Mouse (Mus musculus) megakaryocyte progenitor cell, adult 5-6 weeks (primary cell): ENCODE results near the gene 3110009E18Rik. TPM values are rescaled to one million over a fixed set of nuclear protein-coding genes. Genes with fewer than 3 reads are reported as not detected.
A peak's percentile ranks its signal among the peaks of the same experiment; 100 is the strongest.

Source experiments
- ATAC-seq: replicated peaks from 2 replicates; pipeline ENCODE4 v1.8.0; 2016; ENCODE audit warnings: mild to moderate bottlenecking, moderate TSS enrichment, inconsistent platforms; ENCODE audit not compliant: poor library complexity
- total RNA-seq, 2 experiments: library from RNA; stranded (forward) in 1 of 2; stranded (reverse) in 1 of 2; fragments of 157-497, 149-512 nt in 1 of 2; fragments of 200-1000 nt in 1 of 2; gene quantifications; 2 replicates each; pipeline versions ENCODE4 v1.2.3 to v1.2.4; 2015 to 2017

3110009E18Rik gene
- 12.3 and 13.0 TPM in 2 replicates for total RNA-seq (2015)
- 2.4 and 11.5 TPM in 2 replicates for total RNA-seq (2017)

DNA sequence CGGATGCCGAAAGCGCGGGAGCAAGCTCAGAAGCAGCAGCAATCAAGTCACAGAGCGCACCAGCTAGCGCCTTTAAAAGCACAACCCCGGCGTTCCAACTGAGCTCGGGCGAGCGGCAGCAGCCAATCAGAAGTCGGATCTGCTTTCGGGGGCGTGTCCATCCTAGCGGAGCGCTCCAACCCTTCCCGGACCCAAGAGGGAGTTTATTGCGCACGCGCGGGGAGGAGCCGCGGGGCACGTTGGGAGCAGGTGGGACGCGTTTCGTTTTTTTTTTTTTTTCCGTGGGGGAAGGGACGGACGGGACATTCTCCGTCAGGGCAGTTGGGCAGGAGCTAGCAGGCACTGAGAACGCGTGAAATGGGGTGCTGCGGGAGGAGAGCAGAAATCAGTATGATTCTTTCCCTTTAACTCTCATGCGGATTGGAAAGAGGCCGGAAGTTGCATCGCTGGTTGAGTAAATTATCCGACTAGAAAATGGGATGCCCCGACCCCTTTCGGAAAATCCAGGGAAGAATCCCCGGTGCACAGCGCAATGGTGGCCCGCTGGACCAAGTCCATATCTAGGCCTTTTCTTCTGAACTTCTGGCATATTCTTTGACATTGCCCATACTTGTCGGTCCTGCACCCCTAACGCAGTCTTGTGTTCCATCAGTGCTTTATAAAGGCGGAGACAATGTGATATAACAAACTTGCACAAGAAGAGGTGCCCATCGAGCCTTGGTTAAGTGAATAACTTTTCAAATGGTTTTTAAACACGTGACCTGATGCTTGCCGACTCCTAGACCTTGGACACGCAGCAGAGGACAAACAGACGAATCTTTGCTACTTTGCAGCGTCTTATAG, at the start of gene 3110009E18Rik, which contains the start of gene Dbi:
Gene 3110009E18Rik (plus strand): TSS at position 219 of the 843 bp plus-strand sequence.
Gene Dbi (minus strand): TSS at position 110 of the 843 bp plus-strand sequence.
- ATAC-seq, result peak; percentile 83

DNA sequence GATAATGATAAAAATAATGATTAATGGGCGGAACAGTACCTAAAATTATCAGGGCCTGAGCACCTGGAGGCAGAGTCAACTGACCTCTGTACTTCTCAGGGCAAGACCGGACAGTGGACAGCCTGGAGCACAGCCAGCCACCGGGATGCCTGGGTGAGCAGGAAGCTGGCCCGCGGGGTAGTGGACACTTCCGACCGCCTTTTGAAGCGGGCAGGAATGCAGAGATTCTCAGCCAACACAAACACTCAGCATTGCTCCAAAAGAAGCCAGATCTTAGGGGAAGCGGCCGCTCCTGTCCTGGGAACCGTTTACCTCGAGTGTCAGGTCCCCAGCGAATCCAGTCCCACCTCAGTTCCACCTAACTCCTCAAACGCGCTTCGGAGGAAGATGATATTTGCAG, 48.1 kb upstream of the 3110009E18Rik start:
- no peak for ATAC-seq

DNA sequence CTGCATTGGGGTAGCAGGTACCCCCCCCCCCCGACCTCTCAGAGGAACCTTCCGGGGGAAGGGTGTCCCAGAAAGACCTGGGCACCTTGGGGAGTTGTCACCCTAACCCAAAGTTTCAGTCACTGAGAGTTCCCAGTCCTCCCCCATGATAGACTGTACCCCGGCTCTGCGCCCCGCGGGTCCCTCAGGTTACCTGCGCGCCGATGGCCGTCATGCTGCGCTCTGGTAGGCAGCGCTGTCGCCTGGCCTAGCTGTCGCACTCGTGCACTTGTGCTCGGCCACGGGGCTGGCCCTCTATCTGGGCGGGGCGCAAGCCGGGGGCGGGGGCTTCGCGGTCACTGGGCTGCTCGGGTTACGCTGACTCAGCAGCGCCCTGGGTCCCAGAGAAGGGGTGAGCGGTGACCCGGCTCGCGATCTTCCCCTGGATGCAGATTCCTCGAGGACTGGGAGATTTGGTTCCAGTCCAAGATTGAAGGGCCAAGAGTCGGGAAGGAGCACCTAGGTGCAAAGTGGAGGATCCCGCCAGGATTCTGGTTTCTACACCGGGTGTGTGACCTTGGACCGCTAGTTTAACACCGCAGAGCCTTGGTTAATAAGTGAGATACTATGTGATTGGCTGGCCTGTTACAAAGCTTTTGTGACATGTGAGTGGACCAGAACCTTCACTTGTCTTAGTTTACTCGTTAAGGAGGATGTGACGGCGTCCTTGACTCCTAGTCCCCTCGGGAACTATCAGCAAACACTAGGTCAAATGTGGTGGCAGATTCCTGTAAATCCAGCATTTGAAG, 47.3 kb upstream of the 3110009E18Rik start, which contains the start of gene Tmem37:
Gene Tmem37 (minus strand): TSS at position 556 of the 788 bp plus-strand sequence.
- peak; percentile 84 for ATAC-seq

DNA sequence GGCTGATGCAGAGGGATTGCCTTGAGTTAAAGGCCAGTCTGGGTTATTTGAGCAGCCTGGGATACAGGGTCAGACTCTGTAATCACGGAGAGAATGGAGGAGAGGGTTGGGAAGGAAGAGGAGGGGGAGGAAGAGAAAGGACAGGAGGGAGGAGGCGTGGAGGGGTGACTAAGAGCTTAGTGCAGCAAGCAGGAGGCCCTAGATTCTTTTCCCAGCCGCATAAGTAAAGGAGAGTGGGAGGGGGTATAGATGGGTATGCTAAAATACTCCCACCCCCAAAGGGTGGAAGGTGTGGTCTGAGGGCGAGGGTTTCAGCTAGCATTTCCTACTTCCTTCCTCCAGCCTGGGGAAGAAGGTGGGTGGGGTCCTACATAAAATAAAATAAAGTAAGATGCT, 46.7 kb upstream of the 3110009E18Rik start:
- ATAC-seq, result no peak

- ATAC-seq, result no peak
Observed at GRCm38 (mm10) chr1:120074931-120075330, 46.1 kb upstream of the 3110009E18Rik start.

- peak; percentile 69 for ATAC-seq
Observed at GRCm38 (mm10) chr1:120075507-120075906, 45.5 kb upstream of the 3110009E18Rik start.

- ATAC-seq, result no peak
Observed at GRCm38 (mm10) chr1:120077746-120078410, 43.1 kb upstream of the 3110009E18Rik start.

DNA sequence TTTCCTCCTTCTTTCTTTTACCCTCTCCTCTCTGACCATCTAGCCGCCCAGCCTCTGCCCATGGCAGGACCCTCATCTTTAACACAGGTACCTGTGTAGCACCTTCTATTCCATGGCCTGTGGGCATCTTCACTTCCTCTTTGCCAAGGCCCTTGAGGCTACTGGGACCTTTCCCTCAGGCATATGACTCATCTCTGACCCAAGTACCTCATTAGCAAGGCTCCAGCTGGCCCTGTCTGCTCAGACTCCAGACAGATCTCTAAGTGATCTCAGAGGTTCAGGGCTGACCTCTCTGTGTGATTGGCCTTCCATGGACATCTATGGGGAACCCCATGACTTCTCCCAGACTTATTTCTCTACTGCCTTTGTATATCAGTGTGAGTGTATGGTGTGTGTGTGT, 40.4 kb upstream of the 3110009E18Rik start:
- ATAC-seq, result peak; percentile 61

DNA sequence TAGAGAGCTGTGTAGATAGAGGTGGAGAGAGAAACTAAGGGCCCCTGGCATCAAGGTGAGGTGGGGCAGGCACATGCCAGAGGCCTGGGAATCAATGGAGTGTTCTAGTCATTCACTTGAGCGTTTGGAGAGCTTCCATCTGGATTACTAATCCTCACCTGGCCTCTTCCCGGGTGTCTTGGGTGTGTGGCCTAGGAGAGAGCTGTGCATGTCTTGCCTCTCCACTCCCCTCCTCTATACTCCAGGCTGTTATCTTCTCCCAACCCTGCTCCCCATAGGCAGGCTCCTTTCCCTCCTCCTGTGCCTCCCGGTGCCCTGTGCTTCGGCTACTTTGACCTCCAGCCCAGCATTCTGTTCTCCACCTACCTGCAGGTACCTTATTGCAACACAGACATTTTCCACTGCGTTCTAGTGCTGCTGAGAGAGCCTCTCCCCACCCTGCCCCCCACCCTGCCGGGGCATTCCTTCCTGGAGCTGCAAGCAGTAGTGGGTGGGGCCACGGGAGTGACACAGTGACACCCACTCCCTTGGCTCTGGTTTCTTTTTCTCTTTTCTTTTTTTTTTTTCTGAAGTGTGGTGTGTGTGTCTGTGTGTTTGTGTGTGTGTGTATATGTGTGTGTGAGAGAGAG, 37.9 kb upstream of the 3110009E18Rik start:
- no peak for ATAC-seq

DNA sequence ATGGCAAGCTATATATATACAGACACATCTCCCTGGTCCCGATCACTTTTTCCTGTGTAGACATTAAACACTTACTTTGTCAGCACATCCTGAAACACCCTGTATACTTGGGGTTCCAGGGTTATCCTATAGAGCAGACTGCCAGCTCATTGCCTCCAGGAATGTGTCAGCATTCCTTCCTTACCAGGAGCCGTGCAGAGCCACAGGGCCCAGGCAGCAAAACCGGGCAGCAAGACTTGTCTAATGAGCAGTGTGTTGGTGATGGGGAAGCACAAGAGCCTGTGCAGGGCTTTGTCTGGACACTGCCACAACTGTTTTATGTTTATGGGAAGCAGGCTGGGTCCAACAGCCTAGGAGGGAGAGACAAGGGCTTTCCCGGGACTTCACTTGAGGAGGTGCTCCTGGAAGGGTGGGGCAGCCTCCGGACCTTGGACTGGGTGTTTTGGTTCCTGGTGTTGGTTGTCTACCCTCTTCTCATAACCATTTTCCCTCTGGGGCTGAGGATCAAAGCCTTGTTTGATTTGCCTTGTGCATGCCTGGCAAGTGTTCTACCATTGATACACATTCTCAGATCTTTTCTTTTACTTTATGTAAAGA, 37.0 kb upstream of the 3110009E18Rik start:
- no peak for ATAC-seq

DNA sequence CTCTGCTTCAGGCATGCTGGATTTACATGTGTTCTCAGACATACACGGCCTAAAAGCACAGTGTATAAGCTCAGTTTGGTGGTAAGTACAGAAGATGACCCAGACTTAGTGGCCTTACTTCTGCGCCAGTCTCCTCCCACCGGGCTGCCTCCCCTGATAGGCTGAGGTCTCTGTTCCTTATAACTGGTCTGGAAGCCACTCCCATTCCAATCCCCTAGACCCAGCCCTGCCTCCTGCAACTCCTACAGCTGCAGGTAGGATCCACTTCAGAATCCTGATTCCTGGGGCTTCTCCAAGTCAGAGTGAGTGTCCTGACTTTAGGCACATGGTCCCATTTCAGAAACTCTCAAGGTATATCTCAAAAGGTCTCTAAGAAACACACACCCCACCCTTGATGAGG, 35.3 kb upstream of the 3110009E18Rik start:
- no peak; the same call in 1 of the 2 replicates for ATAC-seq

DNA sequence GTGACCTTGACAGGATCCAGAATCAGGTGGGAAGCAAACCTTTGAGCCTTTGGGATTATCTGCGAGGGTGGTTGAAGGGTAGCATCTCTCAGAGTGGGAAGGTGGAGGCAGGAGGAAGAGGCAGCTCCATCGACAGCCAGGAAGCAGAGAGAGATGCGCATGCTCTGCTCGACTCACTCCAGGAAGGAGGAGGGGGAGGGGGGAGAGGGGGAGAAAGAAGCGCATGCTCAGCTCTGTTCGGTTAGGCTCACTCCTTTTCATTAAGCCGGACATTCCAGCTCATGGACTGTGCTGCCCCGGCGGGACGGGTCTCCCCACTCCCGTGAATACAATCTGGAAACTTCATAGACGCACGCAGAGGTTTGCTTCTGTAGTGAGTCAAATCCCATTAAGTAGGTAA, 34.3 kb upstream of the 3110009E18Rik start:
- ATAC-seq, result no peak

DNA sequence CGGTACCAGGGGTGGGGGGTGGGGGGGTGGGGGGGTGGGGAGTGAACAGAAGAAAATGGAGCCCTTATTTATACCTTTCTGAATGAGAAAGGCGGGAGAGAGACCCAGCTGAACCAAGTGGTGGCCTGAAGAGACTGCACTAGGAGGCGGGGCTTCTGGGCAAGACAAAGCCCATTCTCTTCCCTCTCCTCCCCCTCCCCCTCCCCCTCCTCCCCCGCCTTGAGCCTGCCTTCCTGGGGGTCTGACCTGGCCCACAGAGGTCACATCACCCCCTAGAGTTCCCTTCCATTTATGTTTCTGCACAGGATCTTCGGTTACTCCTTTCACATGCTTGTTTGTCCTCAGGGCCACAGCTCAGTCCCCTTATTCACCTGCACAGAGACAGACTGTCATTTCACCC, 31.8 kb upstream of the 3110009E18Rik start:
- no peak for ATAC-seq

DNA sequence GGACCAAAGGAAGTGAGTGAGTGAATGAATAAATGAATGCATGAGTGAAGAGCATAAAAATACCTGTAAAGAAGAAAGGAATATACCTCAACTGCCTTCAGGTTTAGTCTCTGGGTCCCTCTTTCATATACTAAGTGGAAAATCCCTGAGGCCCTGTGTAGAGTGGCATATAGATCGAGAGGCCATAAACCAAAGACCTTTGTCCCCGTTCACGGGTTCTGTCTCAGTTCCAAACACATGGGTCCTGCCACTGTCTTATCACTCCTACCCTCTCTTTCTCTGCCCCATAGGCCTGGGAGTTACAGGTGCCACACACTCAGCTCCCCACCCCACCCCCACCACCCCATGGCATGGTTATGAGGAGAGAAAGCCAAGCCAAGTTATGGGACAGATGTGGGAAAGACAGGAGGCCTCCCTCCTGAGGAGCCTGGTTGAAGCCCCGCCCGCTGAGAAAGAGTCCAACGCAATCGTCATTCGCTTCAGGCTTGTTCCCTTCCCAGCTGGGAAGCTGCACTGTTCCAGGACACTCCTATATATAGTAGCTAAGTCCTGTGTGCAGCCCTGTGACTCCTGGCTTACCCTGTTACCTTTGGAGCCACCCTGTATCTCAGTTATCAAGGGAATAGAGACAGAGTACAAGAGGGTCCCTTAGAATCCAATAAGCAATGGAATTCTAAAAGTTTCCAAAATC, 30.0 kb upstream of the 3110009E18Rik start:
- no peak for ATAC-seq

DNA sequence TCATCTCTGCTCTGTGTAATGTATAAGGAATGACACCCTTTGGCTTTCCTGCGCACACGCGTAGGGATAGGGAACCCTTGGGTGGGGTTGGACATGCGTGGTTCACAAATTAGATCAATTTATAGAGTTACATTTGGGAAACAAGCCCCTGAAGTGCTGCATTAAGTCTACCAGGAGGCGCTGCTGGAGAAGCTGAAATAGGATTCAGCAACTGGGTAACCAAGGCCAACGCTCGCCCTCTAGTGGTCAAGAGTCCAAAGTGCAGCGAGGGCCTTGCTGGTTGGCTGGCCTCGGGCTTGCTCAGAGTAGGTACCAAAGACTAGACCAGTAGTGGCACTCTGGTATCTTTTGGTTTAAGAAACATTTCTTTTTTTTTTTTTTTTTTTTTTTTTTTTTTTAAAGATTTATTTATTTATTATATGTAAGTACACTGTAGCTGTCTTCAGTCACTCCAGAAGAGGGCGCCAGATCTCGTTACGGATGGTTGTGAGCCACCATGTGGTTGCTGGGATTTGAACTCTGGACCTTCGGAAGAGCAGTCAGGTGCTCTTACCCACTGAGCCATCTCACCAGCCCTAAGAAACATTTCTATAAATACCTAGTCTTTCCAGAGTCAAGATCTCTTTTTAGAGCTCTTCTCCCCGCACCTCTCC, 27.4 kb upstream of the 3110009E18Rik start:
- ATAC-seq, result peak; percentile 90

GRCm38 (mm10) chr1:120094920-120095319, 26.1 kb upstream of the 3110009E18Rik start:
- ATAC-seq, result peak; percentile 54

- peak; percentile 30; the same call in 1 of the 2 replicates for ATAC-seq
Observed at GRCm38 (mm10) chr1:120098327-120098726, 22.7 kb upstream of the 3110009E18Rik start.

DNA sequence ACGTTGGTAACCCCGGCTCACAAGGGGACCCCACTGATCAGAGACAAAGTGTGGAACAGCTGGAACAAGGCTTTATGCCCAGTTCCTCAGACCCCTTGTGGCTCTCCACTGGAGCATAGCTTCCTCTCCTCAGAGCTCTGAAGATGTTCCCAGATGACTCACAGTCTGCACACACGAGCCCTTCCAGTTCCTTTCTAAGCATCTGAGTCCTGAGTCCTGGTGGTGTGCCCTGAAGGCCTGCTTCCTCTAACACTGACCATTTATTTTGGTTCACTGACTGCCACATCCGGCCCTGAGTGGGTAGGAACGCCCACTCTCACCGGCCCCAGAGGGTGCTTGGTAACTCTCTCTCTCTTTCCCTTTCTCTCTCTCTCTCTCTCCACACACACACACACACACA, 21.5 kb upstream of the 3110009E18Rik start:
- peak; percentile 79 for ATAC-seq
